Mouse (Mus musculus) kidney, adult 8-10 months (tissue): ENCODE measurements around the gene Olfr17.
"Not testable (repeated sequence)": the region's sequence is repeated elsewhere in the genome, so short reads cannot be mapped to it uniquely, and the experiment has no call there.

Experiments used
- DNase-seq, 2 experiments: peaks; one replicate each; pipeline ENCODE4 v3.0.0; 2022

Gene Olfr17

DNA sequence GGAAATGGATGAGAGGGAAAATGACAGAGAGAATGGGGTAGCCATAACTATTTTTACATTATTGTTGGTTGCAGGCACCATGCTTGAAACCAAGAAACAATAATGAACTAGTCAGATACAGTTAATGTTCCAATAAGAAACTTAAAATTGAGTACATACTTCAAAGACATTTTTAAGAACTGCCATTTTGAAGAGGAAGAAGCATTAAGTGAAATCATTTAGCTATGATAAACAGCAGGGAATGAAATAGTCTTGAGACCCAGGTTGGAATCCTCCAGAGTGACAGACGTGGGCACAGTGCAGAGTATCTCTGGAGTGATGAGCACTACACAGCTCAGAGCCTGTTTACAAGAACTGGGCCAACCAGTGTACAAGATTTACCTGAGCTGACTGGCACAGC lies at the start of gene Olfr17:
Gene Olfr17, plus strand, starts transcription at position 301 of the 400 bp plus-strand sequence.
- no peak for DNase-seq

DNA sequence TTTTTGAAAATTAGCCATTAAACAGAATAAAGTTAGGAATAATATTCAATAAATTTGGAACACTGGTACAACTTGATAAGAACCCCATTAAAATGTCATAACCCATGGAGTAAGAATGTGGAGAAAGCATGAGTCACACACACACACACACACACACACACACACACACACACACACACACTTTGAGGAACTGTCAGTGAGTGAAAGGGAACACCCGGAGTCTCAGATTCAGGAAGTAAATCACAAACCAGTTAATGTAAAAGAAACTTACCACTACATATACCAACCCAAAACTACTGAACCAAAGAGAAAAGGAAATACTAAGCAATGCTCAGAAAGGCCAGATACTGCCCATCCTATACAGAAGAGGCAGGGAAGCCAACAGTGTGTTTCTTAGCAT lies 48.6 kb upstream of the Olfr17 start:
- DNase-seq: no peak

DNA sequence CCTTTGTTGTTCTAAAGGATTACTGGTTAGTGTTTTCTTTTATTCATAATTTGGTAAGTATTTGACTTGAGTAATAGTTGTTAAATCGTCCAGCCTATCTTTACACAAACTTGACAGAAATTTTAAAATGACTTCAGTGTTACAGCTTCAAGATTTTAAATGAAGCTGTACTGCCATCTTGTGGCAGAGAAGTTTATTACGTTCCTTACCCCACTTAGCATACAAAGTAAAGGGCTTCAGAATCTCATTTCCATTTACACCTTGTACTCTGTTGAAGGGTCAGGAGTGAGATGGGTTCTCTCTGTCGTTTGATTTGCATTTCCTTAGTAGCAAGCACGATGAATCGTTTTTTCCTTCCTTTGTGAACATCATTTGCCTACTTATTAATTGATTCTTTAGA lies 47.2 kb upstream of the Olfr17 start:
- DNase-seq: peak; percentile 34 to 35

DNA sequence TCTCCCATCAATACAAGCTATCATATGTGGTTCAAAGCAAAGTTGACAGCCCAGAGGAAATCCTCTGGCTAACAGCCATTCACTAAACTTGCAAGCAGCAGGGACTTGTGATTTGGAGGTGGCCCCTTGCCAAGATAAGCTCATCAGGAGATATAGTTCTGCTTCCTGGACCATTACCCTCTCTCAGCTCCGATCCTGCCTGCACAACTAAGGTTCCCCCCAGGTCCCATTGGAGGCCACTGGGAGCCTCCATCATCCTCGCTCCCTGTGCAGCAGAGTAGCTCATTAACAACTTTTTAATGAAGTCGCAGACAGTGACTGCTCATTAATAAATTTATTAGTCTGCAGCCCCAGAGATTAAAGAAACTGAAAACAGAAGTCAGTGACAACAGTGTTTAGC lies 45.4 kb upstream of the Olfr17 start:
- DNase-seq: no peak

DNA sequence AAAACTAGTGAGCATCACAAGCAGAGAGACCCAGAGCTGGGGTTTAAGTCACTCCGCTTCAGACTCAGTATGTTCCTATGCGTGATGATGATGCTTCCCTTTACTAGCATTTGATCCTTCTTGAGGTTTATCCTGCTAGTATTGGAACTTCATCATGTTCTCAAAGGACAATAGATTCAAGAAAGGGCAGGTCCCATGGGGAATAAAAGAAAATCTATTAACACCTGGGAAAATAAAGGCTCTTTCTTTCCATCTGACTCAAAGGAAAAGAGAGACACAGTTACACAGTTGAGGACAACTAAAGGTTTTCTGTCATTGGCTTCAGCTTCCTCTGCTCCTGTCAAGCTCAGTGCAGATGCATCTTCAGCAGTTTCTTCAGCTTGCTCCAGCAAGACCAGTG lies 22.3 kb upstream of the Olfr17 start, which contains the start of gene Olfr714:
Gene Olfr714, plus strand, starts transcription at position 301 of the 400 bp plus-strand sequence.
- DNase-seq: no peak

DNA sequence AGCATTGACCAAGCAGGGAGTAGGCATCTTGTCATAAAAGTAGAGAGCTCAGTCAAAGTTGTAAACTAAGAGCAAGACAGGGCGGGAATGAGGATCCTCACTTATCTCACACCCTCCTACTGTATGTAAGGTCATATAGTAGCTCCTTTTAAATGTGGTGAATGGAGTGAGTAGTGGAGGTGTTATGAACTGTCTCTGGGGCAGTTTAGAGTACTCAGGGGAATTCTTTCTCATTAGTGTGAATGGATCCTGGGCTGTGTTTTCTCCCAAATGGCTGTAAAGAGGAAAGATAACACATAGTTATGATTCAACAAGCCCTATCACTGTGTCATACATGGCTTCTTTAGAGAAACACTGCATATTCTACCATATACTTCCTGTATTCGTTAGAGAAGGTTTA lies 17.2 kb downstream of the Olfr17 start, which contains the start of gene Olfr715b:
Gene Olfr715b, minus strand, starts transcription at position 101 of the 400 bp plus-strand sequence.
- not testable (repeated sequence) for DNase-seq

DNA sequence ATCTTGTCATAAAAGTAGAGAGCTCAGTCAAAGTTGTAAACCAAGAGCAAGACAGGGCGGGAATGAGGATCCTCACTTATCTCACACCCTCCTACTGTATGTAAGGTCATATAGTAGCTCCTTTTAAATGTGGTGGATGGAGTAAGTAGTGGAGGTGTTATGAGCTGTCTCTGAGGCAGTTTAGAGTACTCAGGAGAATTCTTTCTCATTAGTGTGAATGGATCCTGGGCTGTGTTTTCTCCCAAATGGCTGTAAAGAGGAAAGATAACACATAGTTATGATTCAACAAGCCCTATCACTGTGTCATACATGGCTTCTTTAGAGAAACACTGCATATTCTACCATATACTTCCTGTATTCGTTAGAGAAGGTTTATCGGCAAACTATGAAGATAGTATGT lies 38.0 kb downstream of the Olfr17 start, which contains the start of gene Olfr715:
Gene Olfr715, minus strand, starts transcription at position 101 of the 400 bp plus-strand sequence.
- DNase-seq: not testable (repeated sequence)

DNA sequence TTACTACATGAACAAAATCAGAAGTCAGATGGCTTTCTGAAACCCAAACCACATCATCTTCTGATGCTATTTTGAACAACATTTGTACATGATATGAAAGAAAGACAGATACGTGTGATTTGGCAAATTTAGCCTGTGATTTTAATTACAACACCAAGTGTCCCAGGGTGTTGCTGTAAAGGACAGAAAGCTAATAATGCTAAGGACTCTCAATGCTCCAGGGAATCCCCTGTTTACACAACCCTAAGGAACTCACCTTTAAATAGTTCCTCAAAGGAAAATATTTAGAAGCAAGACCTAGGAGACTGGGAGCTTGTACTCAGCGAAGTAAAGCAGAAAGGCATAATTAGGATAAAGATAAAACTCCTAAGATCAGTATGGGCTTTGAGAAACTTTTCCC lies 45.0 kb downstream of the Olfr17 start, which contains the start of gene Olfr716:
Gene Olfr716, plus strand, starts transcription at position 301 of the 400 bp plus-strand sequence.
- not testable (repeated sequence) for DNase-seq
